Mouse (Mus musculus) lung, embryonic 14.5 days (tissue): ENCODE measurements at regions not wholly inside any gene's neighbourhood (a gene's known extent, or its start where the extent isn't known, plus 50 kb on each side); places are given as distances from the start of the nearest gene placed in this dataset.

Source experiments
- ATAC-seq: fragments of 200-750 bp; cut with Nextera tagmentation; 2 replicates; pipeline ENCODE4 v1.8.0; 2017; ENCODE audit warnings: mild to moderate bottlenecking, moderate TSS enrichment, moderate library complexity; ENCODE audit not compliant: insufficient read depth
- DNase-seq: peaks from one replicate; pipeline ENCODE4 v3.0.0-alpha.2; 2015
- H3K27ac ChIP-seq: fragments of 300-500 bp; sonication (generic); 2 replicates; pipeline ENCODE4 v1.5.1; 2014; ENCODE audit warnings: low read depth, mild to moderate bottlenecking, moderate library complexity
- H3K27me3 ChIP-seq: fragments of 300-500 bp; sonication (generic); 2 replicates; pipeline ENCODE4 v1.6.1; 2014; ENCODE audit warnings: low read length, control low read depth; ENCODE audit not compliant: insufficient read depth
- H3K36me3 ChIP-seq: fragments of 300-500 bp; sonication (generic); 2 replicates; pipeline ENCODE4 v1.6.1; 2014; ENCODE audit warnings: control low read depth; ENCODE audit not compliant: insufficient read depth
- H3K4me1 ChIP-seq: fragments of 300-500 bp; sonication (generic); 2 replicates; pipeline ENCODE4 v1.6.1; 2014; ENCODE audit warnings: antibody characterized with exemption, control low read depth; ENCODE audit not compliant: insufficient read depth
- H3K4me2 ChIP-seq: fragments of 300-500 bp; sonication (generic); 2 replicates; pipeline ENCODE4 v1.6.1; 2014; ENCODE audit warnings: mild to moderate bottlenecking
- H3K4me3 ChIP-seq: fragments of 300-500 bp; sonication (generic); 2 replicates; pipeline ENCODE4 v1.5.1; 2014; ENCODE audit warnings: low read depth, low read length
- H3K9ac ChIP-seq: fragments of 300-500 bp; sonication (generic); 2 replicates; pipeline ENCODE4 v1.6.1; 2014
- H3K9me3 ChIP-seq: fragments of 300-500 bp; sonication (generic); 2 replicates; pipeline ENCODE4 v1.6.1; 2016; ENCODE audit warnings: low read depth, low read length, control low read depth
- CTCF ChIP-seq: IDR thresholded peaks from 2 replicates; pipeline ENCODE4 v1.5.1; 2016; ENCODE audit warnings: antibody characterized with exemption, low read depth
- WGBS: fragments of 180-500 bp; shearing (Covaris S2); extraction: QIAGEN DNeasy Blood & Tissue Kit; methylation state at CpG from one replicate; pipeline ENCODE4 v1.1.7; 2014; 5-methylcytosine and 5-hydroxymethylcytosine counted together

GRCm38 (mm10) chr10:51291412-51292207 lies 188.8 kb upstream of the Gm49339 start:
- H3K9me3 ChIP-seq, result no peaks in the 10 kb centered on the region
- peak; percentile 43 for DNase-seq

GRCm38 (mm10) chr10:51312814-51313213 lies 167.6 kb upstream of the Gm49339 start:
- ATAC-seq (no peak), DNase-seq (no peak)

More at GRCm38 (mm10) chr10:51291412-51292207, 188.8 kb upstream of the Gm49339 start:
- H3K4me1 ChIP-seq, result no peaks in the 10 kb centered on the region
- no peak overlapping the region for H3K4me2 ChIP-seq
- H3K9ac ChIP-seq, result no peak overlapping the region
- ATAC-seq, result peak; percentile 68; the same call in 1 of the 2 replicates
- no peaks in the 10 kb centered on the region for H3K27me3 ChIP-seq
- no peak overlapping the region for H3K27ac ChIP-seq
- no peaks in the 10 kb centered on the region for H3K36me3 ChIP-seq
- peak; percentile 54 for TF ChIP-seq CTCF
- 42% methylated on average over 5 of the region's 5 CpGs for WGBS
- H3K4me3 ChIP-seq, result no peak overlapping the region

GRCm38 (mm10) chr10:51320207-51320606 lies 160.2 kb upstream of the Gm49339 start:
- Histone ChIP-seq H3K4me1 (no peaks in the 10 kb centered on the region), H3K4me2 (no peak overlapping the region), H3K27ac (no peak overlapping the region), H3K9ac (no peak overlapping the region), H3K4me3 (no peak overlapping the region), H3K9me3 (no peaks in the 10 kb centered on the region), H3K27me3 (no peaks in the 10 kb centered on the region), H3K36me3 (no peaks in the 10 kb centered on the region)
- DNase-seq (no peak), ATAC-seq (no peak)
- WGBS, result 59% methylated on average over 2 of the region's 2 CpGs
- no peak for TF ChIP-seq CTCF

More at GRCm38 (mm10) chr10:51312814-51313213, 167.6 kb upstream of the Gm49339 start:
- Histone ChIP-seq H3K9me3 (no peaks in the 10 kb centered on the region), H3K27me3 (no peaks in the 10 kb centered on the region), H3K36me3 (no peaks in the 10 kb centered on the region), H3K27ac (no peak overlapping the region), H3K4me1 (no peaks in the 10 kb centered on the region), H3K4me3 (no peak overlapping the region), H3K9ac (no peak overlapping the region), H3K4me2 (no peak overlapping the region)
- TF ChIP-seq CTCF, result no peak

GRCm38 (mm10) chr10:51328772-51329171 lies 151.6 kb upstream of the Gm49339 start:
- ATAC-seq, result no peak
- Histone ChIP-seq H3K36me3 (no peaks in the 10 kb centered on the region), H3K27ac (no peak overlapping the region), H3K4me3 (no peak overlapping the region), H3K27me3 (no peaks in the 10 kb centered on the region), H3K9ac (no peak overlapping the region), H3K9me3 (no peaks in the 10 kb centered on the region), H3K4me2 (no peak overlapping the region), H3K4me1 (no peaks in the 10 kb centered on the region)
- 74% methylated on average over 4 of the region's 4 CpGs for WGBS
- TF ChIP-seq CTCF, result no peak
- DNase-seq, result no peak

GRCm38 (mm10) chr10:51329386-51329785 lies 151.0 kb upstream of the Gm49339 start:
- Histone ChIP-seq H3K9me3 (no peaks in the 10 kb centered on the region), H3K4me1 (no peaks in the 10 kb centered on the region), H3K27ac (no peak overlapping the region), H3K36me3 (no peaks in the 10 kb centered on the region), H3K4me2 (no peak overlapping the region), H3K9ac (no peak overlapping the region), H3K4me3 (no peak overlapping the region), H3K27me3 (no peaks in the 10 kb centered on the region)
- TF ChIP-seq CTCF, result no peak
- 91% methylated on average over 2 of the region's 2 CpGs for WGBS
- ATAC-seq, result no peak
- no peak for DNase-seq
